Mouse (Mus musculus): ENCODE results near the gene Sesn1. TPM values are rescaled to one million over a fixed set of nuclear protein-coding genes. Genes with fewer than 3 reads are reported as not detected.

Sesn1 gene
- polyA plus RNA-seq, 1 experiment: 16.2 TPM

DNA sequence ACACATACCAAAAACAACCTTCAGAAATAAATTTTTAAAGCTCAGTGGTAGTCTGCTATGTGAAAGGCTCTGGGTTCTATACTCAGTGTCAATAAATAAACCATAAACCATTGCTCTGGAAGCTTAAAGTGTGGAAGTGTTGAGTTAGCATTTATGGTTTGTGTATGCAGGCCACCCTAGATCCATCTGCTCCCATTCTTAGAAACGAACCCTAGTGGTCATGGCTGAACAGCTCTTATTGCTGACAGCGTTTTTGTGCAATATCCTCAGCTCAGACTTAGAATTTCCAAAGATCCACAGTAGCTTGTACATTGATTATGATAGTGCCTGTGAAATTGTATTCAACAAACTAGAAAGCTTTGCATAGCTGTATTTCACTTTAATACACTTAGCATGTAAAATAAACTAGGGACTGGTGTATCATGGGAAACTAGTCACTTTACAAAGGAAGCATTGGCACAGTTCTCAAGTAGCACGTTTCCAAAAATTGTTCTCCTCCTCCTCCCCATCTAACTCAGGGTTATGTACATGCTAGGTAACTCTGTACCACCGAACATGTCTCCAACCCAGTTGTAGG is 78.7 kb downstream of the Sesn1 start:
- H3K9me3 ChIP-seq (replicated peaks; ENCODE audit: control insufficient read depth, insufficient read depth, low read length, poor library complexity, severe bottlenecking): no peaks in the 10 kb centered on the region
- H3K27ac ChIP-seq (ENCODE audit: insufficient read depth, low read length): no peak overlapping the region
- no peaks in the 10 kb centered on the region for H3K27me3 ChIP-seq (ENCODE audit: control insufficient read depth, insufficient read depth, low read length, poor library complexity, severe bottlenecking)
- H3K36me3 ChIP-seq (ENCODE audit: control insufficient read depth, insufficient read depth, low read length, poor library complexity, severe bottlenecking): no peaks in the 10 kb centered on the region
- H3K9ac ChIP-seq (ENCODE audit: low read depth, poor library complexity, severe bottlenecking): no peak overlapping the region
- TF ChIP-seq EP300 (IDR thresholded peaks at IDR 0.05; ENCODE audit: insufficient read depth, low read depth, low read length): no peak
- no peak for TF ChIP-seq POLR2A (IDR thresholded peaks at IDR 0.05; ENCODE audit: insufficient read depth, low read length)
- no peak overlapping the region for H3K4me3 ChIP-seq (ENCODE audit: low read depth, low read length)
- H3K4me1 ChIP-seq (ENCODE audit: control insufficient read depth, insufficient read depth, low read length): no peaks in the 10 kb centered on the region

- H3K9ac ChIP-seq (ENCODE audit: low read depth, poor library complexity, severe bottlenecking): no peak overlapping the region
- H3K4me1 ChIP-seq (ENCODE audit: control insufficient read depth, insufficient read depth, low read length): no peaks in the 10 kb centered on the region
- H3K27me3 ChIP-seq (ENCODE audit: control insufficient read depth, insufficient read depth, low read length, poor library complexity, severe bottlenecking): no peaks in the 10 kb centered on the region
- no peak for TF ChIP-seq POLR2A (IDR thresholded peaks at IDR 0.05; ENCODE audit: insufficient read depth, low read length)
- TF ChIP-seq CTCF (IDR thresholded peaks at IDR 0.05; ENCODE audit: low read depth, low read length): no peak
- no peak for TF ChIP-seq EP300 (IDR thresholded peaks at IDR 0.05; ENCODE audit: insufficient read depth, low read depth, low read length)
- H3K4me3 ChIP-seq (ENCODE audit: low read depth, low read length): no peak overlapping the region
- no peaks in the 10 kb centered on the region for H3K36me3 ChIP-seq (ENCODE audit: control insufficient read depth, insufficient read depth, low read length, poor library complexity, severe bottlenecking)
- H3K27ac ChIP-seq (ENCODE audit: insufficient read depth, low read length): no peak overlapping the region
- no peaks in the 10 kb centered on the region for H3K9me3 ChIP-seq (replicated peaks; ENCODE audit: control insufficient read depth, insufficient read depth, low read length, poor library complexity, severe bottlenecking)
These were observed 79.8 kb downstream of the Sesn1 start for GRCm38 (mm10) chr10:41889566-41889965.

GRCm38 (mm10) chr10:41890537-41890936 is 80.8 kb downstream of the Sesn1 start:
- H3K27me3 ChIP-seq (ENCODE audit: control insufficient read depth, insufficient read depth, low read length, poor library complexity, severe bottlenecking): no peaks in the 10 kb centered on the region
- H3K27ac ChIP-seq (ENCODE audit: insufficient read depth, low read length): no peak overlapping the region
- no peaks in the 10 kb centered on the region for H3K36me3 ChIP-seq (ENCODE audit: control insufficient read depth, insufficient read depth, low read length, poor library complexity, severe bottlenecking)
- TF ChIP-seq CTCF (IDR thresholded peaks at IDR 0.05; ENCODE audit: low read depth, low read length) (no peak), EP300 (IDR thresholded peaks at IDR 0.05; ENCODE audit: insufficient read depth, low read depth, low read length) (no peak), POLR2A (IDR thresholded peaks at IDR 0.05; ENCODE audit: insufficient read depth, low read length) (no peak)
- H3K4me1 ChIP-seq (ENCODE audit: control insufficient read depth, insufficient read depth, low read length): no peaks in the 10 kb centered on the region
- H3K9ac ChIP-seq (ENCODE audit: low read depth, poor library complexity, severe bottlenecking): no peak overlapping the region
- no peak overlapping the region for H3K4me3 ChIP-seq (ENCODE audit: low read depth, low read length)
- no peaks in the 10 kb centered on the region for H3K9me3 ChIP-seq (replicated peaks; ENCODE audit: control insufficient read depth, insufficient read depth, low read length, poor library complexity, severe bottlenecking)

DNA sequence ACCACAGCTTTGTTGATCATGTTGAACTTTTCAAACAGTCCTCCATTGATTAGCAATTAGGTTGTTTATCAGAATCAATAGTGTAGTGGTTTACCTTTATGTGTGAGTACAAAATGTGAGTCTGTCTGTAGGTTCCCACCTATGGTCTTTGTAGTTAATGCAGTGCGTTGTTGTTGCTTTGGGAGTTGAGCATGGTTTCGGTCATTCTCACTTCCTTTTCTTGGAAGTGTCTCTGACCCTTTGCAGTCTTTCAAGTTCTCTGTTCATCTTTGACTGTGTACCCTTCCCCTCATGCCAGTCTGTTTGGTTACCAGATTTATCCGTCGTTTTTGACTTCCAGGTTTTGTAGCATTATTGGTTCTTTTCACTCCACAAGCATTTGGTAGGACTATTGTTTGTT is 81.6 kb downstream of the Sesn1 start:
- Histone ChIP-seq H3K27ac (ENCODE audit: insufficient read depth, low read length) (no peak overlapping the region), H3K9me3 (replicated peaks; ENCODE audit: control insufficient read depth, insufficient read depth, low read length, poor library complexity, severe bottlenecking) (no peaks in the 10 kb centered on the region), H3K27me3 (ENCODE audit: control insufficient read depth, insufficient read depth, low read length, poor library complexity, severe bottlenecking) (no peaks in the 10 kb centered on the region), H3K4me3 (ENCODE audit: low read depth, low read length) (no peak overlapping the region), H3K4me1 (ENCODE audit: control insufficient read depth, insufficient read depth, low read length) (no peaks in the 10 kb centered on the region), H3K36me3 (ENCODE audit: control insufficient read depth, insufficient read depth, low read length, poor library complexity, severe bottlenecking) (no peaks in the 10 kb centered on the region), H3K9ac (ENCODE audit: low read depth, poor library complexity, severe bottlenecking) (no peak overlapping the region)
- TF ChIP-seq POLR2A (IDR thresholded peaks at IDR 0.05; ENCODE audit: insufficient read depth, low read length): no peak
- TF ChIP-seq CTCF (IDR thresholded peaks at IDR 0.05; ENCODE audit: low read depth, low read length): no peak
- no peak for TF ChIP-seq EP300 (IDR thresholded peaks at IDR 0.05; ENCODE audit: insufficient read depth, low read depth, low read length)

DNA sequence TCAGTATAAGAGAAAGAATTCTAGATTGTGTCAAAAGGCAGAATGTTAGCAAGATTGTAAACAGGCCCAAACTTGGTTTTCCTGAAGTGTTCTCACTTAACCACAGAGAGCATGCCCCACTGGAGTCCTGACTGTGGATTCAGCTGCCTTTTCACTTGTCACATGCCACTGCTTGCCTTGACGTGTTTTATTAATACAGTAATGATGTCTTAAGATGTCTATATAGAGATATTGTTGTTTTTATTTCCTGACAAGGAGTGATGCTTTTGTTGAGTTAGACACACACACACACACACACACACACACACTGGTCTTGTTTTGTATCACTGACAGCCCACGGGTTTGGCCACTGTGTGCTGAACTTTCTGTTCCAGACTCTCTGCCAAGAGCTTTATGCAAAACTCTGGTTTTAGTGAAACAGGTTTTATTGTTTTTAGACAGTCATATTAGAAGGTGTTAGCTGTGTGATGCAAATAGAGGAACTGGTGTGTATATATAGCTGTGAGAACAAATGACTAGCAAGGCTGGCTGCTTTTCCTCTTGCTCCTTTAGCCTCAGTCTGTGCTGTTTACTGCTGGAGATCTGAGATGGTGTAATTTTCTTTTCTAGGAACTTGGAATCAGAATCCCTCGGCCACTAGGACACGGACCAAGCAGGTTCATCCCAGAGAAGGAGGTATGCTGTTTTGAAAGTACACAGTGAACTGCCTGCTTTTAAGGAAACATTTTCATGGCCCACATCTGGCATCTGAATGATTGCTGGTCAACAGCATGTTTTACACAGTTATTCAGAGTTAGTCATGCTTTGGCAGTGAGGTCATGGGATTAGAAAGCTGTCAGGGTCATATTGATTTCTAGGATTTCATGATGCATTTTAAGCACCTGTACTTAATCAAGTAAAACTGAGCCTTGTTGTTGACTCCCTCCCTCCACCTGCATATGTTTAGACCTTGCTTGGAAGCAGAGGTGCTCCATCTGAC is 84.0 kb downstream of the Sesn1 start:
- no peak for TF ChIP-seq POLR2A (IDR thresholded peaks at IDR 0.05; ENCODE audit: insufficient read depth, low read length)
- TF ChIP-seq EP300 (IDR thresholded peaks at IDR 0.05; ENCODE audit: insufficient read depth, low read depth, low read length): no peak
- no peak for TF ChIP-seq CTCF (IDR thresholded peaks at IDR 0.05; ENCODE audit: low read depth, low read length)
- H3K4me1 ChIP-seq (ENCODE audit: control insufficient read depth, insufficient read depth, low read length): no peaks in the 10 kb centered on the region
- no peaks in the 10 kb centered on the region for H3K9me3 ChIP-seq (replicated peaks; ENCODE audit: control insufficient read depth, insufficient read depth, low read length, poor library complexity, severe bottlenecking)
- no peak overlapping the region for H3K9ac ChIP-seq (ENCODE audit: low read depth, poor library complexity, severe bottlenecking)
- no peak overlapping the region for H3K27ac ChIP-seq (ENCODE audit: insufficient read depth, low read length)
- H3K36me3 ChIP-seq (ENCODE audit: control insufficient read depth, insufficient read depth, low read length, poor library complexity, severe bottlenecking): 0 out of 2 replicates have a peak, but pooled peaks cover 4% of the 10 kb centered on the region
- no peak overlapping the region for H3K4me3 ChIP-seq (ENCODE audit: low read depth, low read length)
- no peaks in the 10 kb centered on the region for H3K27me3 ChIP-seq (ENCODE audit: control insufficient read depth, insufficient read depth, low read length, poor library complexity, severe bottlenecking)

DNA sequence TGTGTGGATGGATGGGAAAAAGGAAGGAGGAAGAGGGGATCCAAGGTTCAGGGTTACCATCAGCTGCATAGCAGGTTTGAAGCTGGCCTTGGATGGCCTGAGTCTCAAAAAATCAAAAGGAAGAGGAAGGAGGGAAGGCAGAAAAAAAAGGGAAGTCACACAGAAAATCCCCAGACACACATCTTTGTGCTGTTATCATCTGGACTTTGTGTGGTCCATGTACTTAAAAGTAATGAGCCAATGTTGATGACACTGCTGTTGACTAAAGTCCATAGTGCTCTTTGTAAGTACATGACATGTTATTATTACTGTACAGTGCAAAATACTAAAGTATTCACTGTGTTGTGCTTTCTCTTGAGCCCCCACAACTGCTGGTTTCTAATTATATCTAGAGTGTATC is 86.7 kb downstream of the Sesn1 start:
- Histone ChIP-seq H3K9ac (ENCODE audit: low read depth, poor library complexity, severe bottlenecking) (no peak overlapping the region), H3K36me3 (ENCODE audit: control insufficient read depth, insufficient read depth, low read length, poor library complexity, severe bottlenecking) (0 out of 2 replicates have a peak, but pooled peaks cover 4% of the 10 kb centered on the region), H3K4me3 (ENCODE audit: low read depth, low read length) (no peak overlapping the region), H3K27ac (ENCODE audit: insufficient read depth, low read length) (no peak overlapping the region), H3K9me3 (replicated peaks; ENCODE audit: control insufficient read depth, insufficient read depth, low read length, poor library complexity, severe bottlenecking) (no peaks in the 10 kb centered on the region), H3K27me3 (ENCODE audit: control insufficient read depth, insufficient read depth, low read length, poor library complexity, severe bottlenecking) (no peaks in the 10 kb centered on the region), H3K4me1 (ENCODE audit: control insufficient read depth, insufficient read depth, low read length) (no peaks in the 10 kb centered on the region)
- TF ChIP-seq EP300 (IDR thresholded peaks at IDR 0.05; ENCODE audit: insufficient read depth, low read depth, low read length): no peak
- no peak for TF ChIP-seq CTCF (IDR thresholded peaks at IDR 0.05; ENCODE audit: low read depth, low read length)
- no peak for TF ChIP-seq POLR2A (IDR thresholded peaks at IDR 0.05; ENCODE audit: insufficient read depth, low read length)
